Mouse (Mus musculus) neural tube, embryonic 15.5 days (tissue): ENCODE measurements around the gene Fbxo9. TPM values are rescaled to one million over a fixed set of nuclear protein-coding genes. Genes with fewer than 3 reads are reported as not detected.
A peak's percentile ranks its signal among the peaks of the same experiment; 100 is the strongest.
"Not testable (repeated sequence)": the region's sequence is repeated elsewhere in the genome, so short reads cannot be mapped to it uniquely, and the experiment has no call there.

Experiments used
- ATAC-seq: fragments of 200-750 bp; cut with Nextera tagmentation; 2 replicates; pipeline ENCODE4 v1.8.0; 2017; ENCODE audit warnings: mild to moderate bottlenecking, moderate TSS enrichment, moderate library complexity; ENCODE audit not compliant: low FRiP score
- H3K27ac ChIP-seq: fragments of 300-500 bp; sonication (generic); replicated peaks from 2 replicates; pipeline ENCODE4 v1.5.1; 2015; ENCODE audit warnings: mild to moderate bottlenecking, inconsistent platforms
- H3K27me3 ChIP-seq: fragments of 300-500 bp; sonication (generic); replicated peaks from 2 replicates; pipeline ENCODE4 v1.6.1; 2015; ENCODE audit warnings: inconsistent platforms
- H3K36me3 ChIP-seq: fragments of 300-500 bp; sonication (generic); 2 replicates; pipeline ENCODE4 v1.6.1; 2015; ENCODE audit warnings: inconsistent platforms
- H3K4me1 ChIP-seq: fragments of 300-500 bp; sonication (generic); 2 replicates; pipeline ENCODE4 v1.6.1; 2015; ENCODE audit warnings: inconsistent platforms
- H3K4me2 ChIP-seq: fragments of 300-500 bp; sonication (generic); 2 replicates; pipeline ENCODE4 v1.6.1; 2015; ENCODE audit warnings: inconsistent platforms, mild to moderate bottlenecking, moderate library complexity
- H3K4me3 ChIP-seq: fragments of 300-500 bp; sonication (generic); replicated peaks from 2 replicates; pipeline ENCODE4 v1.5.1; 2015; ENCODE audit warnings: mild to moderate bottlenecking, inconsistent platforms
- H3K9ac ChIP-seq: fragments of 300-500 bp; sonication (generic); replicated peaks from 2 replicates; pipeline ENCODE4 v1.6.1; 2015; ENCODE audit warnings: mild to moderate bottlenecking, inconsistent platforms
- H3K9me3 ChIP-seq: fragments of 300-500 bp; sonication (generic); replicated peaks from 2 replicates; pipeline ENCODE4 v1.6.1; 2016; ENCODE audit warnings: inconsistent platforms
- WGBS: fragments of 180-500 bp; shearing (Covaris S2); methylation state at CpG from one replicate; pipeline ENCODE4 v1.1.7; 2015; ENCODE audit warnings: mixed read lengths; 5-methylcytosine and 5-hydroxymethylcytosine counted together
- polyA plus RNA-seq: library from polyadenylated mRNA; unstranded; fragments of >200 nt; fragmentation: Nextera tagmentation; extraction: Ambion mirVana; gene quantifications from 2 replicates; pipeline ENCODE4 v1.2.1, GENCODE M21; 2015

The Fbxo9 gene
- 84.7 and 90.9 TPM in 2 replicates for polyA plus RNA-seq

DNA sequence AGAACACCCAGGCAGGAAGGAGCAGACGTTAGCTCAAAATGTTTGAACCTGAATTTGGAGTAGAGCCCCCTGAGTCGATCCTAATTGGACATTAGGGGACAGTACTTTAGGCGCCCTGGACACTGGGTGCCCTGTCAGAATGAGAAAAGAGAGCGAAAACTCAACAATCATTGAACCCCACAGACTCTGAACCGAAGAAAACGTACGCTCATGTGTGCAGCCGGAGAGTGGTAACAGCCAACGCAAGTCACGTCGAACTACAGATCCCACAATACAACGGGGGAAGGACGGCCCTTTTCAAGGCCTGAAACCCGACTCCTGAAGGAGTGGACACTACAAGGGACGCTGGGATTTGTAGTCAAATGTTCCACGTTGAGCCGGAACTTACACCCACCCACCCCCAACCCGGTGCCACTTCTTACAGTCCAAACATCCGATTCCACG, at the start of gene Fbxo9, which contains the start of gene Ick:
Gene Fbxo9 (minus strand): TSS at position 270 of the 444 bp plus-strand sequence.
Gene Ick (plus strand): TSS at position 397 of the 444 bp plus-strand sequence.
- WGBS, result under 1% methylated on average over 20 of the region's 20 CpGs
- H3K4me3 ChIP-seq, result peak within 1 kb of the TSS; percentile 92
- H3K9me3 ChIP-seq, result no peaks in the 10 kb centered on the region
- H3K36me3 ChIP-seq, result no peaks in the 10 kb centered on the region
- peak; percentile 93 for ATAC-seq
- peaks cover 30% of the 10 kb centered on the region for H3K4me1 ChIP-seq
- peak within 1 kb of the TSS; percentile 93 for H3K9ac ChIP-seq
- peak within 1 kb of the TSS; percentile 94 for H3K27ac ChIP-seq
- no peaks in the 10 kb centered on the region for H3K27me3 ChIP-seq
- peak within 1 kb of the TSS; percentile 86 for H3K4me2 ChIP-seq

DNA sequence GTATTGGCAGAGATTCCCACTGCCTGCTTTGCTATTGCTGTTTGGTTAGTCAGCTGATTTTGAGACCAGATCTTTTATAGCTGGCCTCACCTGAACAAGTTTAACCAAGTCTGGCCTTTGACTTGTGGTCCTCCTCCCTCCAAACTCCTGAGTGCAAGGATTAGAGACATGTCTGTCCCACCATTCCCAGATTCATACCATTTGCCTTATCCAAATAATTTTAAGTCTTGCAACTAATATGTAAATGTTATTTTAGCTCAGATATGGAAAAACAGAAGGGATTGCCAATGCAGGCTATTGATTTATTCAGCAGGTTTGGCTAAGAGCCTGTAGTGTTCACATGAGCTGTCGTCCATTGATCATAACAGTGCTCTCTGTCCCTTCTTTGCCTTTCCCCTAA, 48.4 kb upstream of the Fbxo9 start:
- no peaks in the 10 kb centered on the region for H3K9me3 ChIP-seq
- no peak overlapping the region for H3K4me3 ChIP-seq
- WGBS, result 98% methylated on average over 1 of the region's 1 CpGs
- peaks cover 86% of the 10 kb centered on the region for H3K36me3 ChIP-seq
- H3K4me1 ChIP-seq, result no peaks in the 10 kb centered on the region
- no peak for ATAC-seq
- H3K27me3 ChIP-seq, result no peaks in the 10 kb centered on the region
- no peak overlapping the region for H3K27ac ChIP-seq
- H3K9ac ChIP-seq, result no peak overlapping the region
- no peak overlapping the region for H3K4me2 ChIP-seq

DNA sequence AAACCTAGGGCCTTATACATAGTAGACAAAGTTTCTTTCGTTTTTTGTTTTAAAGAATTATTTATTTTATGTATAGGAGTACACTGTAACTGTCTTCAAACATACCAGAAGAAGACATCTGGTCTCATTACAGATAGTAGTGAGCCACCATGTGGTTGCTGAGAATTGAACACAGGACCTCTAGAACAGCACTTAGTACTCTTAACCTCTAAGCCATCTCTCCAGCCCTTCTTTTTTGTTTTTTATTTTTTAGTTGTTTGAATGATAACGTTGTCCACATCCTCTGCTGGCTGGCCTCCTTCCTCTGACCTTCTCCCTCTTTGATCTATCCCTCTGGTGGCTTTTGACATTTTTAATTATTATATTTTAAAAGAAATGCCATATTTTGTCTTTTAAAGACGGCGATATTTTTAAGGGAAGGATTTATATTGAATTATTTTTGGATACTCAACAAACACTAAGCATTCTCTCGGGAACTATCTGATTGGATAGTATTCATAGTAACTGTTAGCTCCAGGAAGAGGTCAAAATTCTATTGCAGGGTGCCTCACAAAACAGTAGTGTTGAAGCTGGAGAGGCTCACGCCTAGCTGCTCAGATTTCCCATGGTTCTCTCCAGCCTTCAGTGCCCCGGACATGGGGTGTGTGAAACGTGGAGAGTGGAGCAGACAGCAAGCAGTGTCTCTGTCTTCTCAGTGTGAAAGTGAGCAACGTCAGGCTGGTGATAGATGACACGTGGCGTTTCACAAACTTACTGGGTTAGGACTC, 45.5 kb upstream of the Fbxo9 start:
- Histone ChIP-seq H3K36me3 (peaks cover 67% of the 10 kb centered on the region), H3K4me2 (no peak overlapping the region), H3K4me3 (no peak overlapping the region), H3K9me3 (no peaks in the 10 kb centered on the region), H3K27me3 (no peaks in the 10 kb centered on the region), H3K4me1 (no peaks in the 10 kb centered on the region), H3K27ac (no peak overlapping the region), H3K9ac (no peak overlapping the region)
- ATAC-seq, result no peak
- WGBS, result 86% methylated on average over 11 of the region's 11 CpGs

DNA sequence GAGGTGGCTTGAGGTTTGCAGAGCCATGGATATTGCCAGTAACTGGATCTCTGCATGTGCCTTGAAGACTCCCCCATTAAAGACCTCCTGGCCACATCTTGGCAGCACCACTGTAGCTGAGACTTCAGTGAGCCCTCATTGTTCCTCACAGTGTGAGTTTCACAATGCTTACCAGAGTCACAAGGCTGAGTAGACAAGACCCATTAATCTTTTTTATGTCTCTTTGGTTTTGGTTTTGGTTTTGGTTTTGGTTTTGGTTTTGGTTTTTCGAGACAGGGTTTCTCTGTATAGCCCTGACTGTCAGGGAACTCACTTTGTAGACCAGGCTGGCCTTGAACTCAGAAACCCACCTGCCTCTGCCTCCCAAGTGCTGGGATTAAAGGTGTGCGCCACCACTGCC, 40.9 kb upstream of the Fbxo9 start:
- ATAC-seq, H3K4me3 ChIP-seq, H3K27ac ChIP-seq, H3K4me1 ChIP-seq, H3K27me3 ChIP-seq, H3K9me3 ChIP-seq, H3K4me2 ChIP-seq, H3K9ac ChIP-seq: not testable (repeated sequence)
- WGBS, result 75% methylated on average over 2 of the region's 2 CpGs
- peaks cover 34% of the 10 kb centered on the region for H3K36me3 ChIP-seq

DNA sequence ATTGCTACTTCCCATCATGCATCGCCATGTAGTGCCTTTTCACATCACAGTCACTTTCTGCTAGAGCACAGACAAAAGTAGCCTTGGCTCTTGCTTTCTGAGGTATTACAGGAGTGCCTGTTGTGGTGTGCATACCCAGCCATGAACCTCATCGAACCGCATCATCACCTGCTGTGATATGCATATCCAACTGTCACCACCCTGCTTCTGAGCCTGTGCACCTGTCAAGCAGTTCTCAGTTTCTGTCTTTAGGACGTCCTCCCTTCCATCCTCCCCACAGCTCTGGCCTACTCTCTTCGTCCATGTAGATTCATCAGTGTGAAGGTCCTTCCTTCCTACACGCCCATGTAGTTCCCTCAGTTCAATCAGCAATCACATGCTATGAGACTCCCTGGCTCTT, 39.3 kb upstream of the Fbxo9 start:
- peaks cover 38% of the 10 kb centered on the region for H3K36me3 ChIP-seq
- no peak overlapping the region for H3K4me2 ChIP-seq
- WGBS, result 95% methylated on average over 6 of the region's 6 CpGs
- no peak overlapping the region for H3K27ac ChIP-seq
- no peaks in the 10 kb centered on the region for H3K9me3 ChIP-seq
- no peak overlapping the region for H3K4me3 ChIP-seq
- no peaks in the 10 kb centered on the region for H3K27me3 ChIP-seq
- ATAC-seq, result no peak
- no peak overlapping the region for H3K9ac ChIP-seq
- H3K4me1 ChIP-seq, result no peaks in the 10 kb centered on the region; the same call in 1 of the 2 replicates

DNA sequence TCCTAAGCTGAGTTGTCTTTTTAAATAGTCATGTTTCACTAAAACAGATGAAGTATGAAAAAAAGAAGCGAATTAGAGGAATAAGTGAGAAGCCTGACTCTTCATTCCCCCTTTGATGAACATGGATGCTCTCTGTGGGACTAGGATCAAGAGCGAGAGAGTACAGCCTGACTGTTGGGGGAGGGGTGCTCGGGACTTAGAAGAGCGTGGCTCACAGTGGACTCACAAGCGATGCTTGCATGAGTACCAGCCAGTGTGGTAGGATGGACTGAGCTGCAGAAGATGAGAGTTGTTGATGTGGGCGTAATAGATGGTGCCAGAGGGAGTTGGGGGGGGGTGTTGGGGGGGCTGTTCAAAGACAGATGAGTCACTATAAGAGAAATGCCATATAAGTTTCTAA, 37.8 kb upstream of the Fbxo9 start:
- H3K36me3 ChIP-seq, result peaks cover 44% of the 10 kb centered on the region
- H3K27ac ChIP-seq, result no peak overlapping the region
- no peak overlapping the region for H3K4me2 ChIP-seq
- no peak overlapping the region for H3K9ac ChIP-seq
- H3K4me3 ChIP-seq, result no peak overlapping the region
- no peaks in the 10 kb centered on the region for H3K27me3 ChIP-seq
- no peak; the same call in 1 of the 2 replicates for ATAC-seq
- H3K4me1 ChIP-seq, result no peaks in the 10 kb centered on the region; the same call in 1 of the 2 replicates
- WGBS, result 79% methylated on average over 6 of the region's 6 CpGs
- no peaks in the 10 kb centered on the region for H3K9me3 ChIP-seq

DNA sequence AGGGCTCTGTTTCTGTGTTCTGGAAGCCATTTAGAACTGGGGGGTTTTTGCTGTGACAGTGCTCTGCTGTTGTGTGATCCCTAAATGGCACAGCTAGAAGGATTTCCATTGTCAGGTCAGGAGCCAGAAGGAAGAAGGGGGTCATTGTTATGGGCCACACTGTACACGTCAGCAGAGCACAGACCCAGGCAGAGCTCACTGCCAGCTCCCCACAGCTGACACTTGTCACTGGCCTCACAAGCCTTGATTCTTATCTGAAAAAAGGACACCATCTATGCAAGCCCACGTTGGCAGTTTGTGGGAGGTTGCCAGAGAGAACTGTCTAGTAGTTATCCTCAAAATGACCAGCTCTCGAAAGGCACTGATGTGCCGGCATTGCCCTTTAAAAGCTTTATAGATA, 37.2 kb upstream of the Fbxo9 start:
- 0 out of 2 replicates have a peak, but pooled peaks have one; percentile 32 for ATAC-seq
- Histone ChIP-seq H3K27me3 (no peaks in the 10 kb centered on the region), H3K4me3 (no peak overlapping the region), H3K36me3 (peaks cover 45% of the 10 kb centered on the region), H3K27ac (no peak overlapping the region), H3K4me1 (no peaks in the 10 kb centered on the region; the same call in 1 of the 2 replicates), H3K4me2 (no peak overlapping the region), H3K9me3 (no peaks in the 10 kb centered on the region), H3K9ac (no peak overlapping the region)
- 69% methylated on average over 4 of the region's 4 CpGs for WGBS

DNA sequence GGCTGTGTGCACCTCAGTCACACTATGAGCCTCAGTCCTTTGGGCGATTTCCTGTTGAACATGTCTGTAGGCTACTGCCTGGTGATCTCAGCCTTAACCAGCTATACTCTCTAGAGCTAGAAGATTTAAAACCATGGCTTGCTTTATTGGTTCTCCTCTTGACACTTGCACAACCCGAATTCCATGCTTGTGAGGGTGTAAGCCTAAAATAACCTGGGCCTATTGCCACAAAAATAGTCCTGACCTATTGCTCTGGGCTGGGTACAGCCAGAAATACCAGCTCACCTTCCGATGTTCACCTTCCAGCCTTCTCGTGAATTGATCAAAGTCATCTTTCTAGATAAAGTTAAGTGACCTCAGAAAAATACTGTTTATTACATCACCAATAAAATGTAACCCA, 30.6 kb upstream of the Fbxo9 start:
- Histone ChIP-seq H3K9me3 (no peaks in the 10 kb centered on the region), H3K4me1 (peaks cover 12% of the 10 kb centered on the region; the same call in 1 of the 2 replicates), H3K27ac (no peak overlapping the region), H3K4me2 (no peak overlapping the region), H3K9ac (no peak overlapping the region), H3K36me3 (peaks cover 45% of the 10 kb centered on the region), H3K4me3 (no peak overlapping the region), H3K27me3 (no peaks in the 10 kb centered on the region)
- 93% methylated on average over 4 of the region's 4 CpGs for WGBS
- no peak for ATAC-seq

DNA sequence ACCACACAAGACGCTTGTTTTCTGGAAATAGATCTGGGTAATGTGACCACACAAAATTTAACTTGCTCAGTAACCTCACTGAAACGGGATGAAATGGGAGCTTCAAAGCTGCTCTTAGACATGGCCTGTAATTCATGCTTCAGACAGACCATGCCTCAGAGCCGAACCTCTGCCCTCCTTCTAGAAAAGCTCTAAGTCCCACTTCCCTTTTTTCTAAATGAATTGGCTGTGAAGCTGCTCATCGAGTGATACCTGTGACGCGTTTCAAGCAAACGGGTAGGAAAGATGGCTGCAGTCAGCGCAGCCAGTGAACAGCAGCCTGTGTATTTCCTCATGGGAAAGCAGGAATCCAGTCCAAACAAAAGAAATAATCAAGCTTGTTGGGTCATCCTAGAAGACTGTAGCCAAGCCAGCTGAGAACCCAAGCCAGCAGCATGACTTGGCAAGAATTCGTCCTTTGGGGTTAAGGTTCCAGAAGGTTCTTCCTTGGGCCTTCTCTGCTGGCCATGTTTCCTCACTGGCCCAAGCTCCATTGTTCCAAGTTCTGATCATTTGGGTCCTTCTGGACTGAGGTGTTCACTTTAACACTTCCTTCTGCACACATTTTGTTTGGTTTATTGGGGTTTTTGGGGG, 29.3 kb upstream of the Fbxo9 start:
- ATAC-seq, result no peak
- Histone ChIP-seq H3K4me2 (no peak overlapping the region), H3K9ac (no peak overlapping the region), H3K27ac (no peak overlapping the region), H3K9me3 (no peaks in the 10 kb centered on the region), H3K27me3 (no peaks in the 10 kb centered on the region), H3K36me3 (peaks cover 42% of the 10 kb centered on the region), H3K4me1 (peaks cover 12% of the 10 kb centered on the region; the same call in 1 of the 2 replicates), H3K4me3 (no peak overlapping the region)
- WGBS, result 87% methylated on average over 9 of the region's 9 CpGs

DNA sequence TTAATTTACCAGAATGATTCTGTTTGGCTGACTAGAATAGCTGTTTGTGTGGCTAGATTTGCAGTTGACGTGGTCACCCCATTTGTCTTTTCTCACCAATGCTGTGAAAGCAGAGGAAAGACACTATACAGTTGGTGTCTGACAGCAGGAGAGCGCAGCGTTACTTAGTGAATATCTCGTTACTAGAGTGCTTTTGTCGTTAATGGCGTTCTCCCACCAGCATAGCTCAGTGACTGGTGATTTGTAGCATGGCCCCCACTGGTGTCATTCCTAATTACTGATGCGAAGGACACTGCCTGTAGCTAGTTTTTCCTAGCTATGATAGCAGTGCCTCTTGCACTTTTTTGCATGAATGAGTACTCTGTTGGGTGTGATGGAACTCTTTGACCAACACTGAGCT, 26.8 kb upstream of the Fbxo9 start:
- Histone ChIP-seq H3K4me1 (peaks cover 12% of the 10 kb centered on the region; the same call in 1 of the 2 replicates), H3K9me3 (no peaks in the 10 kb centered on the region), H3K27ac (no peak overlapping the region; the same call in 1 of the 2 replicates), H3K36me3 (peaks cover 45% of the 10 kb centered on the region), H3K4me2 (no peak overlapping the region), H3K9ac (no peak overlapping the region), H3K4me3 (no peak overlapping the region), H3K27me3 (no peaks in the 10 kb centered on the region)
- no peak; the same call in 1 of the 2 replicates for ATAC-seq
- 27% methylated on average over 7 of the region's 7 CpGs for WGBS

DNA sequence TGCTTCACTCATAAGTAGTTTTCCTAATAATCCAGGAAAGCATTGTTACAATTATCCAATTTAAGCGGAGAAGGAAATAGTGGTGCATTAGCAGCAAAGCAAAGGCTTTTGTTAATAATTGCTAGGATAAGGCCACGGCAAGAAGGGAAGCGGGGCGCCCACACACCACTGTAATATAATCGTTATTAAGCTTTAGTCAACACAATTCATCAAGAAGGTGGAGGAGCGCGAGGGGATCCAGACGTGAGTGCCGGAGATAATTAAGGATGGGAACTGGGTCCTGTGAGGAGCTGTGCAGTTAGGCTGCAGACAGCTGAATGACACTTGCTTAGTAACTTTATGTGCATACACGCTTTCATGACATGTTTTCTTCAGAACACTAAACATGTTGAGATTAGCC, 17.8 kb upstream of the Fbxo9 start:
- ATAC-seq, result no peak
- Histone ChIP-seq H3K4me3 (no peak overlapping the region), H3K27me3 (no peaks in the 10 kb centered on the region), H3K9ac (no peak overlapping the region), H3K9me3 (no peaks in the 10 kb centered on the region), H3K4me1 (peaks cover 19% of the 10 kb centered on the region), H3K4me2 (no peak overlapping the region), H3K27ac (no peak overlapping the region), H3K36me3 (peaks cover 10% of the 10 kb centered on the region; the same call in 1 of the 2 replicates)
- WGBS, result 57% methylated on average over 10 of the region's 10 CpGs
